Mouse (Mus musculus) G1E (cell line): ENCODE data around the gene Clpb. TPM values are rescaled to one million over a fixed set of nuclear protein-coding genes. Genes with fewer than 3 reads are reported as not detected.

Source experiments
- ATAC-seq: 2 replicates; pipeline ENCODE4 v1.8.0; 2016; ENCODE audit warnings: mild to moderate bottlenecking; ENCODE audit not compliant: insufficient number of reproducible peaks, poor library complexity, low FRiP score, severe bottlenecking; ENCODE audit errors: extremely low read depth
- DNase-seq: peaks from one replicate; pipeline ENCODE4 v3.0.0; 2012; ENCODE audit warnings: low spot score
- H3K27me3 ChIP-seq: 2 replicates; pipeline ENCODE4 v1.6.1; 2012; ENCODE audit warnings: mild to moderate bottlenecking, low read length, inconsistent platforms; ENCODE audit not compliant: insufficient read depth
- H3K36me3 ChIP-seq: replicated peaks from 2 replicates; pipeline ENCODE3; 2012; ENCODE audit warnings: mild to moderate bottlenecking, inconsistent platforms
- H3K4me1 ChIP-seq: 2 replicates; pipeline ENCODE4 v1.6.1; 2012; ENCODE audit warnings: low read depth, low read length, inconsistent platforms, mixed read lengths; ENCODE audit not compliant: insufficient read depth
- H3K4me3 ChIP-seq: 2 replicates; pipeline ENCODE4 v1.5.1; 2012; ENCODE audit warnings: low read depth, mild to moderate bottlenecking, inconsistent platforms, low read length, moderate library complexity, mixed read lengths
- H3K9me3 ChIP-seq: replicated peaks from 2 replicates; pipeline ENCODE4 v1.6.1; 2012; ENCODE audit warnings: inconsistent platforms
- CTCF ChIP-seq: IDR thresholded peaks from 2 replicates; pipeline ENCODE4 v1.5.1; 2012; ENCODE audit warnings: low read depth, low read length, inconsistent platforms, mixed read lengths
- GATA1 ChIP-seq: IDR thresholded peaks from 2 replicates; pipeline ENCODE4 v1.6.1; 2012; ENCODE audit warnings: borderline replicate concordance, low read length, inconsistent platforms, mixed read lengths
- GATA2 ChIP-seq: IDR thresholded peaks from 2 replicates; pipeline ENCODE4 v1.6.1; 2012; ENCODE audit warnings: low read depth, low read length, inconsistent platforms, borderline replicate concordance
- POLR2AphosphoS5 ChIP-seq: IDR thresholded peaks from 2 replicates; pipeline ENCODE4 v1.6.1; 2012; ENCODE audit warnings: low read depth, low read length, inconsistent platforms; ENCODE audit not compliant: insufficient replicate concordance
- TAL1 ChIP-seq: conservative IDR thresholded peaks from 2 replicates; pipeline ENCODE4 v1.6.1; 2012; ENCODE audit warnings: low read depth, low read length, inconsistent platforms, mixed read lengths
- polyA plus RNA-seq: library from polyadenylated mRNA; stranded (reverse); fragments of >175 nt; gene quantifications from 2 replicates; pipeline ENCODE4 v1.2.3, GENCODE M21; 2012
- total RNA-seq, 2 experiments: library from RNA; stranded (forward) in 1 of 2; stranded (reverse) in 1 of 2; fragments of 200-1000 nt in 1 of 2; fragments of >200 nt in 1 of 2; fragmentation: Nextera tagmentation in 1 of 2; gene quantifications; 2 replicates each; pipeline ENCODE4 v1.2.3; 2014 to 2017

Gene Clpb
- total and polyA plus RNA-seq, 3 experiments: 17.5 to 23.1 (median 20.2) TPM

GRCm38 (mm10) chr7:101692446-101692845, 29.0 kb downstream of the Clpb start:
- DNase-seq (no peak), ATAC-seq (no peak)
- Histone ChIP-seq H3K4me1 (peaks cover 24% of the 10 kb centered on the region), H3K36me3 (peaks cover 49% of the 10 kb centered on the region), H3K4me3 (no peak overlapping the region), H3K9me3 (no peaks in the 10 kb centered on the region), H3K27me3 (no peaks in the 10 kb centered on the region)
- TF ChIP-seq POLR2AphosphoS5 (no peak), TAL1 (no peak)

GRCm38 (mm10) chr7:101695483-101695882, 32.0 kb downstream of the Clpb start:
- H3K27me3 ChIP-seq: no peaks in the 10 kb centered on the region
- ATAC-seq: no peak
- no peaks in the 10 kb centered on the region for H3K9me3 ChIP-seq
- no peak overlapping the region for H3K4me3 ChIP-seq
- DNase-seq: no peak
- H3K4me1 ChIP-seq: peaks cover 43% of the 10 kb centered on the region
- H3K36me3 ChIP-seq: peaks cover 29% of the 10 kb centered on the region
- TF ChIP-seq POLR2AphosphoS5: no peak
- no peak for TF ChIP-seq CTCF
- TF ChIP-seq GATA1: no peak
- no peak for TF ChIP-seq TAL1
- TF ChIP-seq GATA2: no peak

- Histone ChIP-seq H3K36me3 (peaks cover 26% of the 10 kb centered on the region), H3K4me1 (peaks cover 43% of the 10 kb centered on the region), H3K4me3 (peak overlapping the region; percentile 58; the same call in 1 of the 2 replicates), H3K9me3 (no peaks in the 10 kb centered on the region), H3K27me3 (no peaks in the 10 kb centered on the region)
- ATAC-seq: peak; percentile 97
- TF ChIP-seq CTCF (no peak), TAL1 (peak; percentile 90)
- DNase-seq: peak; percentile 75
These were observed 33.7 kb downstream of the Clpb start for GRCm38 (mm10) chr7:101696931-101697723.

GRCm38 (mm10) chr7:101700296-101700695, 36.9 kb downstream of the Clpb start:
- H3K27me3 ChIP-seq: no peaks in the 10 kb centered on the region
- no peak overlapping the region for H3K4me3 ChIP-seq
- peaks cover 30% of the 10 kb centered on the region for H3K36me3 ChIP-seq
- no peak for DNase-seq
- no peaks in the 10 kb centered on the region for H3K9me3 ChIP-seq
- TF ChIP-seq GATA2 (no peak), TAL1 (no peak), CTCF (no peak), GATA1 (no peak), POLR2AphosphoS5 (no peak)
- peaks cover 40% of the 10 kb centered on the region for H3K4me1 ChIP-seq
- ATAC-seq: no peak

- Histone ChIP-seq H3K27me3 (no peaks in the 10 kb centered on the region), H3K4me3 (no peak overlapping the region), H3K4me1 (peaks cover 17% of the 10 kb centered on the region), H3K9me3 (no peaks in the 10 kb centered on the region), H3K36me3 (peaks cover 39% of the 10 kb centered on the region)
- DNase-seq: no peak
- TF ChIP-seq CTCF (no peak), GATA1 (no peak), TAL1 (no peak), GATA2 (no peak)
- ATAC-seq: no peak
These were observed 39.3 kb downstream of the Clpb start for GRCm38 (mm10) chr7:101702706-101703105.

- no peak for ATAC-seq
- peaks cover 43% of the 10 kb centered on the region for H3K36me3 ChIP-seq
These were observed 46.2 kb downstream of the Clpb start for GRCm38 (mm10) chr7:101709586-101709985.

More at GRCm38 (mm10) chr7:101709586-101709985, 46.2 kb downstream of the Clpb start:
- H3K9me3 ChIP-seq: no peaks in the 10 kb centered on the region
- H3K4me1 ChIP-seq: no peaks in the 10 kb centered on the region
- DNase-seq: no peak
- TF ChIP-seq GATA2 (no peak), CTCF (no peak), POLR2AphosphoS5 (no peak), TAL1 (no peak), GATA1 (no peak)
- no peaks in the 10 kb centered on the region for H3K27me3 ChIP-seq
- no peak overlapping the region for H3K4me3 ChIP-seq
